Mouse (Mus musculus) intestine, postnatal 0 days (tissue): ENCODE measurements around the gene Akap1. TPM values are rescaled to one million over a fixed set of nuclear protein-coding genes. Genes with fewer than 3 reads are reported as not detected.
"Not testable (repeated sequence)": the region's sequence is repeated elsewhere in the genome, so short reads cannot be mapped to it uniquely, and the experiment has no call there.

Source experiments
- ATAC-seq: fragments of 200-750 bp; cut with Nextera tagmentation; 2 replicates; pipeline ENCODE4 v1.8.0; 2017; ENCODE audit warnings: mild to moderate bottlenecking, moderate TSS enrichment, moderate library complexity
- H3K27ac ChIP-seq: fragments of 300-500 bp; sonication (generic); 2 replicates; pipeline ENCODE4 v1.5.1; 2014; ENCODE audit warnings: mild to moderate bottlenecking, low read depth, low read length, moderate library complexity
- H3K27me3 ChIP-seq: fragments of 300-500 bp; sonication (generic); replicated peaks from 2 replicates; pipeline ENCODE4 v1.6.1; 2014; ENCODE audit warnings: low read length, mixed read lengths; ENCODE audit not compliant: control insufficient read depth, insufficient read depth
- H3K36me3 ChIP-seq: fragments of 300-500 bp; sonication (generic); 2 replicates; pipeline ENCODE4 v1.6.1; 2014; ENCODE audit warnings: mild to moderate bottlenecking, moderate library complexity; ENCODE audit not compliant: control insufficient read depth, insufficient read depth
- H3K4me1 ChIP-seq: fragments of 300-500 bp; sonication (generic); replicated peaks from 2 replicates; pipeline ENCODE4 v1.6.1; 2014; ENCODE audit warnings: antibody characterized with exemption, low read length, mixed read lengths; ENCODE audit not compliant: control insufficient read depth, insufficient read depth
- H3K4me2 ChIP-seq: fragments of 300-500 bp; sonication (generic); replicated peaks from 2 replicates; pipeline ENCODE4 v1.6.1; 2014; ENCODE audit warnings: low read depth, mild to moderate bottlenecking, moderate library complexity
- H3K4me3 ChIP-seq: fragments of 300-500 bp; sonication (generic); 2 replicates; pipeline ENCODE4 v1.5.1; 2014; ENCODE audit warnings: low read depth, low read length
- H3K9ac ChIP-seq: fragments of 300-500 bp; sonication (generic); 2 replicates; pipeline ENCODE4 v1.6.1; 2014; ENCODE audit warnings: mild to moderate bottlenecking, low read depth, low read length
- H3K9me3 ChIP-seq: fragments of 300-500 bp; sonication (generic); 2 replicates; pipeline ENCODE4 v1.6.1; 2016; ENCODE audit warnings: mixed run types; ENCODE audit not compliant: control insufficient read depth
- CTCF ChIP-seq: sonication (generic); IDR thresholded peaks from 2 replicates; pipeline ENCODE4 v1.5.1; 2016; ENCODE audit warnings: low read depth, mild to moderate bottlenecking, control low read depth, antibody characterized with exemption, moderate library complexity
- WGBS: fragments of 180-500 bp; shearing (Covaris S2); extraction: QIAGEN DNeasy Blood & Tissue Kit; methylation state at CpG from one replicate; pipeline ENCODE4 v1.1.7; 2014; 5-methylcytosine and 5-hydroxymethylcytosine counted together
- polyA plus RNA-seq: library from polyadenylated mRNA; unstranded; fragments of >200 nt; fragmentation: Nextera tagmentation; extraction: Ambion mirVana; gene quantifications from 2 replicates; pipeline ENCODE4 v1.2.1, GENCODE M21; 2015

Gene Akap1
- polyA plus RNA-seq, 1 experiment from 2014 or later = 12.4 TPM

- 94% methylated on average over 20 of the region's 24 CpGs for WGBS
- not testable (repeated sequence) for ATAC-seq
Measured at GRCm38 (mm10) chr11:88892789-88893188, 28.4 kb upstream of the Akap1 start.

GRCm38 (mm10) chr11:88891921-88892561 lies 27.7 kb upstream of the Akap1 start:
- H3K4me1 ChIP-seq, H3K27me3 ChIP-seq, ATAC-seq, H3K36me3 ChIP-seq, H3K4me3 ChIP-seq, H3K4me2 ChIP-seq, H3K9ac ChIP-seq, H3K27ac ChIP-seq, H3K9me3 ChIP-seq: not testable (repeated sequence)
- WGBS = 96% methylated on average over 19 of the region's 24 CpGs

More at GRCm38 (mm10) chr11:88892789-88893188, 28.4 kb upstream of the Akap1 start:
- H3K36me3 ChIP-seq, H3K9me3 ChIP-seq, H3K27ac ChIP-seq, H3K27me3 ChIP-seq, H3K4me1 ChIP-seq, H3K4me3 ChIP-seq, H3K4me2 ChIP-seq, H3K9ac ChIP-seq: not testable (repeated sequence)

GRCm38 (mm10) chr11:88891446-88891845 lies 27.1 kb upstream of the Akap1 start:
- H3K9me3 ChIP-seq, H3K36me3 ChIP-seq, H3K4me1 ChIP-seq, H3K4me2 ChIP-seq, H3K4me3 ChIP-seq, H3K27ac ChIP-seq, H3K27me3 ChIP-seq, ATAC-seq, H3K9ac ChIP-seq: not testable (repeated sequence)
- 85% methylated on average over 5 of the region's 12 CpGs for WGBS

DNA sequence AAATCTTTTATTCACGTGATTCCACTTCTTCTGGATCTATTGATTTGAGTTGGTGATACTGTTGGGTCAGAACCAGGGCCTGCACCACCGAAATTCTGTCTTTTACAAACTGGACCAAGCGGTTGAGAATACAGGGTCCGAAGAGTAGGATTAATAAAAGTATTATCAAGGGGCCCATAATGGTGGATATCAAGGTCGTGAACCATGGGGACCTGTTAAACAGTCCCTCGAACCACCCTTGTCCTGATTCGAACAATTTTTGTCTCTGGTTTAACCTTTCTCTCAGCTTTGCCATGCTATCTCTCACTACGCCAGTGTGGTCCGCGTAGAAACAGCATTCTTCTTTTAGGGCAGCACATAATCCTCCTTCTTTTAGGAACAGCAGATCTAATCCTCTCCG lies 26.5 kb upstream of the Akap1 start:
- not testable (repeated sequence) for H3K27ac ChIP-seq, H3K27me3 ChIP-seq, H3K4me2 ChIP-seq, H3K36me3 ChIP-seq, H3K9me3 ChIP-seq, H3K4me1 ChIP-seq, ATAC-seq, H3K4me3 ChIP-seq, H3K9ac ChIP-seq
- WGBS = 92% methylated on average over 6 of the region's 11 CpGs

GRCm38 (mm10) chr11:88888996-88889395 lies 24.6 kb upstream of the Akap1 start:
- H3K27ac ChIP-seq = no peak overlapping the region
- H3K4me1 ChIP-seq = no peaks in the 10 kb centered on the region
- 64% methylated on average over 2 of the region's 2 CpGs for WGBS
- ATAC-seq = no peak
- H3K9ac ChIP-seq = no peak overlapping the region
- H3K4me2 ChIP-seq = no peak overlapping the region
- no peaks in the 10 kb centered on the region for H3K9me3 ChIP-seq
- no peaks in the 10 kb centered on the region for H3K27me3 ChIP-seq
- H3K36me3 ChIP-seq = no peaks in the 10 kb centered on the region
- H3K4me3 ChIP-seq = no peak overlapping the region
- no peak for TF ChIP-seq CTCF

DNA sequence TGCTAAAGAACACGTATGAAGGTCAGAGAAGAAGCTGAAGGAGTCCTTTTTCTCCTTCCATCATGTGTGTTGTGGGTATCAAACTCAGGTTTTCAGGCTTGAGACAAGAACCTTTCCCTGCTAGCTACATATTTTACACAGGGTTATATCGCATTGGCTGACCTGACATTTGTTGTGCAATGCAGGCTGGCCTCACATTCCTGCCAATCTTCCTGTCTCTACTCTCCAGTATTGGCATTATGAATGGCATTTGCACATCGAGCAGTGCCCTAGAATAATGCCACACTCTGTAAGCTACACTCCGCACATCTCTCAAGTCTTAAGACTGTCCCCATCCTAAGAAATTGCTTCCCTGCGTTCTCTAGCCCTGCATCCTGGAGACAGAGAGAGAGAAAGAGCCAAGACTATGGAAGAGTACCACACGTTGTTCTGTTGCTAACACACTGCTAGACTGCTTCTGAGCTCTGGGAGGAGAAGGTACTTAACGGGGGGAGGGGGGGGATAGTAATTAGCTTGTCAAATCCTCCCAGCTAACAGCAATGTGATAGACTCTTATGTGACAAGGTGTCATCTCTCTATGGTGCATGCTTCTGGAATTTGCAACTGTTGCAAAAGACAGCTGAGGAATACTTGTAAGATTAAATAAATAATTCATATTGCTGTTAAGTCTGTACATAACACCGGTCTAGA lies 20.1 kb upstream of the Akap1 start:
- H3K9ac ChIP-seq = no peak overlapping the region
- no peak for TF ChIP-seq CTCF
- H3K4me3 ChIP-seq = no peak overlapping the region
- H3K36me3 ChIP-seq = no peaks in the 10 kb centered on the region
- H3K4me2 ChIP-seq = no peak overlapping the region
- no peaks in the 10 kb centered on the region for H3K4me1 ChIP-seq
- no peak for ATAC-seq
- 66% methylated on average over 8 of the region's 8 CpGs for WGBS
- no peaks in the 10 kb centered on the region for H3K27me3 ChIP-seq
- H3K27ac ChIP-seq = no peak overlapping the region
- H3K9me3 ChIP-seq = no peaks in the 10 kb centered on the region
